Mouse (Mus musculus): ENCODE measurements at regions not wholly inside any gene's neighbourhood (a gene's known extent, or its start where the extent isn't known, plus 50 kb on each side); places are given as distances from the start of the nearest gene placed in this dataset.
A peak's percentile ranks its signal among the peaks of the same experiment; 100 is the strongest.

DNA sequence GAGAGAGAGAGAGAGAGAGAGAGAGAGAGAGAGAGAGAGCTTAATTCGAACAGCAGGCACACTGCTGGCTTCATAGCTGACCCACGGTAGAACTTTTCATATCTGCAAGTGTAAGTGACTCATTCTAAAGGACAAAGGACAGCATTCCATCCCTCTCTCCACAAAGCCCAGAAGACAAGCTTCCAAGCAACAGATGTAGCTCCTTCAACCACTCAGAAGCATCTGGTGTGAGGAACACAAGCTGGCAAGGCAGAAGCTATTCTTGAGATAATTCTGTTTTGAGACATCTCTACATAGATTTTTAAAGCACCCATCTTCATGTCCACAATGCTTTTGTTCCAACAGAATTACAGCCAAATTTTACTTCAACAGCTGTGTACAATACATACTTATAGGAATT, 294.2 kb upstream of the Gria1 start:
- DNase-seq (ENCODE audit: low spot score) = no peak

DNA sequence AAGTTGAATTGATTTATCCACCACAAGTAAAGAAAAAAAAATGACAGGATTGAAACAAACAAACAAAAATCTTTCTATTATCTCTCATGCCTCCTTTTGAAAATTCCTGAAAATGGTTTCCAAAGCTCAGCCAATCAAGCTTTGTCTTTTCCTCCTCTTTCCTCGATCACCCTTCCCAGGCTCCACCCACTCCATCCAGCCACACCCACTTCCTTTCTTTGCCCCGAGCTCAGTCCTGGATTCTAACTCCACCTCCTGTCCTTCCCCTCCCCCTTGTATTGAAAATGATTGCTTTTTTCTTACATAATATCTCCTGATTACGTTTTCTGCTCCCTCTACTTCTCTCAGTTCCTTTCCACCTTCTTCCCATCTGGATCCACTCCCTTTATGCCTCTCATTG, 286.0 kb upstream of the Gria1 start:
- no peak for DNase-seq (ENCODE audit: low spot score)

DNA sequence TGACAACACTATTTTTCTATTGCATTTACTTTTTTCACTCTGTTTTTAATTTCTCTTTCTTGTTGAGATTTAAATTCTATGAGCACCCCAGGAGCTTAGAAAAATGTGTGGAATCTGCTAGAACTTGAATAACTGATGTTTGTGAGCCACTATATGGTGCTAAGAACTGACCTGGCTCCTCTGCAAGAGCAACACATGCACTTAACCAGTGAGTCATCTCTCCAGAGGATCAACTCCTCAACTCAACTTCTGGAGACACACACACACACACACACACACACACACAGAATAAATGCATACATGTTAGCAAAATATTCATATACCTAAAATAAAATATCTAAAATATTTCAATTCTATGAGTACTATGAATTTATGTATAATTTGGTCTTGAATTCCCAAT, 285.0 kb upstream of the Gria1 start:
- DNase-seq (ENCODE audit: low spot score) = no peak

DNA sequence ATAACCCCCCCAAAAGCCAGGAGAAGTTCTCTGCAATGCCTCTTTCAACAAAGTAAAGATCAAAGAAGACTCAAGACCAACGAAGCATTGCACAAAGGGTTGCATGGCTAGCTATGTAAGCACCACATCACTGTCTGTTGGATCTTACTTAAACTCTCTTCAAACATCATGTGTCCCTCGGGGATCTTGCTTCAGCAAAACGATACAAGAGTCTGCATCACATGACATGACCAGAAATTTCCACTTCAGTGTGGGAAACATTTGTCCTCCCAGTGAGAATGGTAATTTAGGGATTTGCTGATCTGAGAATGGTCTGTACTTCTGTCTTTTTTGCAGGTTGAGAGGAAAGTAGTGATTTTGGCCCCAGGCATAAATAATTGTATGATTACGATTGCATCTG, 283.6 kb upstream of the Gria1 start:
- DNase-seq (ENCODE audit: low spot score) = no peak

DNA sequence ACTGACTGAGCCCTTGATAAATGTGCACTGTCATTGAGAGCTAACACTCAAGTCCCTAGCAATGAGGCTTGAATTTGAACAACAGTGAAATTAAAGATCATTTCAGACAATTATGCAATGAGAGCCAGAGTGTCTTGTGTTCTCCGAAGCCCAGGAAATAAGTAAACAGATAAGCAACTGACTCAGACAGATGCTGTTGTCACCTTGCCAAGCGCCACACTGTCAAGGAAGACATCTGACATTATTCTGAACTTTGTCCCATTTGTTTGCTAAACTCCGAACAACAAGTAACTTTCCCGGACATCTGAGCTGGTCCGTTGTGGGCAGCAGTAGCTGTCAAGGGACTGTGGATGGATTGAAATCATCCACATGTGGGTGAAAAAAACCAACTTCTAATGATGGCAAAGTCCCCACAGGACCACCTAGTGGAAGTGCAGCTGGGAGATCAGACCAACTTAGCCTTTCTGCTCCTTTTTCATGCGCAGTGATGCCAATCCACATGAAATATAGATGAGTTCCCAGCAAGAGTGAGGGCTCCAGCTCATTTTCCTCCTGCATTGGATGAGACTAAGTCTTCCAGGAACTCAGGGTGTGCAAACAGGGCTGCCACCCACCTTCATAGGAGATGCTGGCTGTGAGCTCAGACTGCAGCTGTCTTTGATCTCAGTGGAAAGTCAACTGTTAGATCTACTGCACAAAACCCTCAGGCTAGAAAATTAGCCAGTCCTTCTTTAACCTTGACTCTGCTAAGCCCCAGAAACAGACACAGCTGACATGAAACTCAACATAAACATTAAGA, 282.8 kb upstream of the Gria1 start:
- DNase-seq (ENCODE audit: low spot score) = no peak

DNA sequence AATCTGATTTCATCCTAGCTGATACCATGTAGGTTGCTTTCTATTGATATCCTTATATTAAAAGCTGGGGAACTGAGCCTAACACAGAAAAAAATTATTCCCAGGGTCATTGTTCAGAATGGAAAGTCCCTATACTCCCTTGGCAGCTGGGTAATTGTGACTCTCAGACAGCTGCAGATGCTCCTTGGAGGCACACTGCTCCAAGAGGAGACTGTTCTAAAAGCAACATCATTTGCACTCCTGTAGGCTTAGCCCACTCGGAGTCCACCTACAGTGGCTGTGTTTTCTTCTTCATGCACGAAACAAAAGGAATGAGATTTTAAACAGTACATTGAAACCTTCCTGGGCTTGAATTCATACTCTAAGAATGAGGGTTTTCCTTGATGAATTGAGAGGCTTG, 269.3 kb upstream of the Gria1 start:
- no peak for DNase-seq (ENCODE audit: low spot score)

DNA sequence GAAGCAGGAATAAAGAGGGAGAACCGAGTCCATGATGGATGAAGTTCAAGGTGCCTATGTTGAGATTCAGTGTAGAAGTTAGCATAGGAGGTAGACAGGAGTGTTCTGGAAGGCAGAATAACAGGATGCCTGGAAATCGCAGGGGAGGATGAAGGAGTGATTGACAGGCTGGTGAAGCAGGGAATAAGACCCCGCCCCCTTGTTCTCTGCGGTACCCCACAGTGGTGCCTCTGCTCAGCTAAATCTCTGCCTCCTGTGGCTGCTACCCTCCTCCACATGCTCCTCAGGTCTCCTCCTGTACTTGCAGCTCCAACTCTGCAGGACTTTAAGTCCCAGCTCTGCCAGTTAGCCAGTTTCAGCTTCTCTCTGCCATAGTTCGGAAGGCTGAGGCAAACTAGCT, 261.2 kb upstream of the Gria1 start:
- no peak for DNase-seq (ENCODE audit: low spot score)

DNA sequence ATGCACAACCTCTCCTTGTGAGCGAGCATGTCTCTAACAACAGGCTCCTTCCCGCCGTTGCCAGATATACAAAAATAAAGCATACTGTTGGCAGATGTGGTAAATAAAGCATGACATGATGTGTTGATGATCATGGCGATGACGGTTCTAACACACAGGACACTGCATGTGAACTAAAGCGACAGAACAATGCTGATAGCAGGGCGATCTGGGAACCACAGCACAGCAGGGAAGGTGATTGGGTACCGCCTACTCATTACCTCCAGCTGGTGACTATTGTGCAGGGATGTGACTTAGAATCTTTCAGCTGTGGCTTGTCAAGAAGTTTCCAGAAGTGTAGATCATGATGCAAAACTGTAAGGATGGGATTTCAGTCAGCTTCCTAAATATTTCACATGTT, 260.5 kb upstream of the Gria1 start:
- DNase-seq (ENCODE audit: low spot score) = no peak

DNA sequence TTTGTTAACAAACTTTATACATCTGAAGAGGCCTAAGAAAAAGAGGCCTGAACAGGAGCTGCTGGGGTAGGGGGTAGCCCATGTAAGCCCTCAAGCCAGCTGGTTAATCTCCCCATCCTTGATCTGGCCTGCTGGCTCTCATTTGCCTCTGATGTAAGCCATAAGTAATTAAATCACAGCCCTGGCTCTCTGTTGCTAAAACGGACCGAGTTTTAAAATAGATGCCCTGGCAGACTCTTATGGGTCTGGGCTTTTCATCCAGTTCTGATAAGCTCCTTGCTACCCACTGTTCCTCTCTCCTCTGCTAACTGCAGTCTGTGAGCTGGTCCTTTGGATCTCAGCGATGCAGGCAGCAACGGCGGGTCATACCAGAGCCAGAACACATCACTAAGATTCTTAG, 259.3 kb upstream of the Gria1 start:
- no peak for DNase-seq (ENCODE audit: low spot score)

DNA sequence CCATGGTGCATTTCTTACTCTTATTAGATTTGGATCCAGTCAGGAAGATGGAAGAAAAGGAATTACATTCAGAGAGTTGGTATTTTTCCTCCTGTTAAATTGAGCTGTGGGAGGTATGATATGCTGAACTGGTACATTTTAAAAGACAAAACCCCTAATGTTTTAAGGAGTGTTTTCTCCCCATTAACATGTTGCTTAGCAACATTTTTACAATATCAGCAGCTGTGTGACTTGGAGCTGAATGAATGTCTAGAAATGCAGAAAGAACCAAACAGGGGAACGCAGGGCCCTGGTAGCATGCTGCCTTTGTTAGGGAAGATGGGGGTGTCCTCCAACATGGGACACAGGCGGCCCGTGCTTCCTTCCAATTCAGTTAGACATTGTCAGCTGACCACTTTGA, 257.5 kb upstream of the Gria1 start:
- DNase-seq (ENCODE audit: low spot score) = no peak

DNA sequence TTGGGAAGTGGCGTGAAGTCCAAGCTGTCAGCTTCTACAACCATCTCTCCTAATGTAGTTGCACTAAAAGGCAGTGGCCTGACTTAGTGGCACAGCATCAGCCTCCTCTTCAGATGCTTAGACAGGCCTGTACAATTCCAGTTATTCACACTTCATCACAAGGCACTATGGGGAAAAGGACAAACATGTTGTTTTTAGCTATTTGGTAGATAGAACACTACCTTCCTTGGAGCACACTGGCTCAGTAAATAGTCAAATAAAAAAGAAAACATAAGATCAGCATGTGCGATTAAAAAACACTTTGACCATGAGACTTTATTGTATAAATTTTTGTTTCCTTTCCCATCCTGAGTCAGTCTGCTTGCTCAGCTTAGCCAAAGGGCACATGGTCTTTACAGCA, 250.7 kb upstream of the Gria1 start:
- no peak for DNase-seq (ENCODE audit: low spot score)

DNA sequence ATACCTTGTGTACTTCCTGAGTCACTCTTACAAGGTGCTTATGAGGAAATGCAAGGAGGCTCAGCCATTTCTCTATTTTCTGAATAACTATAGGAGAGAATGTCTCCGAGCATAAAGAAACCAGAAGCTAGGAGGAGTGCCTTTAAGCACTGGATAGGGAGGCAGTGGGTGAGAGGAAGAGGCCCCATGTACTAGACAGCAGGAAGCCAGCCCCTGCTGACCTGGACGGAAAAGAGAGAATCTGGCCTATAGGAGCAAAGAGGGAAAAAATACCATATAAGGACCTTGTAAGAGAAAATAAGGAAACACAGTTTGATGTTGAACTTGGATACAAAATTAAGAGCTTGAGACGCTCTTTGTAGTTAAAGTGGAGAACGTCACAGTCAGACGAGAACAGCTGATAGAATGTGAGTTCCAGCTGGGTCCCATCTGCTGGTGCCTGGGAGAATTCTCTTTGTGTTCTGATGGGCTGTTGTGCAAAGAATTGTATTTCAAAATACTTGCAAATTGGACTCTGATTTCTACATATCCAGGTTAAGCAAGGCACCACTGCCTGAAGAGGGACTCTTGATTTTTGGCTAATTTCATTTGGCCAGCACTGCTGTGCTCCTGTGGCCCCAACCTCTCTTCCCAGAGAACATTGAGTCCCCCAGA, 248.6 kb upstream of the Gria1 start:
- no peak for DNase-seq (ENCODE audit: low spot score)

DNA sequence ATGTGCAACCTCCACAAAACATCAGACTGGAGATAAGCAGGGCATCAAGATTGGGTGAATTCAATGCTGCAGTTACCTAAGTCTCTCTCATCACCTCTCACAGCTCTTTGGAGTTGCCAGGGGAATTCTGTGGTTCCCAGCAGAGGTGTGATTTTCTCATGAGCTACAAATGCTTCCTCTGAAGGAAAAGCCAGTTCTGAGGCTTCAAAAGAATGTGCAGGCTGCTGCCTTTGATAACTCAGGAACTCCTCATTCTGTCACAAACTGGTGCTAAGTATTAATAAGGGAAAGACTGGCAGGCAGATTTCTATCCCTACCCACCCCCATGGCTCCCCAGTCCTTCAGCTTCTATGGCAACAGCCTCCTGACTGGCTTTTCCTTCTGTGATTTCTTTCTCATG, 243.8 kb upstream of the Gria1 start:
- DNase-seq (ENCODE audit: low spot score) = no peak

DNA sequence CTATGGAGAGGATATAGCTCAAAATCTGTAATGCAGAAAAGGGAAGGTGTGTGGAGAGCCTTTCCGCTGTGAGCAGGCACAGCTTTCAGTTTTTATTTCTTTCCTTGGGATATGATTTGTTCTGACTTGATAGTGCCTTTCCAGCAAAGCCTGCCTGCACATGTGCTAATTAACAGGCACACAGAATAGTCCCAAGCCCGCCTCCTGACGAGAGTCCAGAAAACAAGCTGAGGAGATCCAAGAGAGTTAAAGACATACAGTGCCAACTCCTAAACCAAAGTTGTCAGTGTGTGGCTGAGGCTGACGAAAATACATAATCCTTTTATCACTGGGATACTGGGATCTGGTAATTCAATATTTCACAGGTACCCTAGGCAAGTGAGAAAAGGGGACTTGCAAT, 224.8 kb upstream of the Gria1 start:
- DNase-seq (ENCODE audit: low spot score) = no peak

DNA sequence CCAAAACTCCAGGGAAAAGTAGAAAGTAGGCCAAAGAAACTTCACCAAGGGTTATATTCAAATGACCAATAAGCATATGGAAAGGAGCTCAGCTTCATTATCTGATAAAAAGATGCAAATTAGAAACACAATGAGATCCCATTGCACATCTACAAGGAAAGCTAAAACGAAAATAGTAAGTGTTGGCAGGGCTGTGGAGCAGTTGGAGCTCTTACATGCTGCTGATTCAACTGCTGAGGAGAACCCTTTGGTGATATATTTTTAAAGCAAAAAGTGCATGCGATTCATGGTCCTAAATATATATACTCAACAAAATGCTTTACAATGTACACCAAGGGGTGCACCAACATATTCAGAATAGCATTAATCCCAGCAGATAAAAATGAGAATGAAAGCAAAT, 218.5 kb upstream of the Gria1 start:
- no peak for DNase-seq (ENCODE audit: low spot score)

DNA sequence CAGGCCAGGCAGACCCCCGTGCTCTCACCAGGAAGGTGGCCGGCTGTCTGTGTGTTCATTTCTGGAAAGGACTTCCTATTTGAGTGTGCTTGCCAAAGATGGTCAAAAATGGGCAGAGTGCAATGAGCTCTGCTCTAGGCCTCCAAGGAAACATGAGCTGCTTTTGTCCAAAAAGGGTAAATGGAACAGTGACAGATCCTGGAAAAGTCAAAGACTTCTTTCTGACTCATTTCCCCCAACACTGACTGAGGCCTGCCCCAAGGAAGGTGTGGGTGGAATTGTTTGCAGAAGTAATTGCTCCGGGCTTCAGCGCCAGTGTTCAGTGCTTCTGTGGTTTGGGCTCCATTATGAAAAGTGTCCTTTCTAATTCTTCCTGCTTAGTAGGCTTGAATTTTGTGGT, 203.9 kb upstream of the Gria1 start:
- no peak for DNase-seq (ENCODE audit: low spot score)

DNA sequence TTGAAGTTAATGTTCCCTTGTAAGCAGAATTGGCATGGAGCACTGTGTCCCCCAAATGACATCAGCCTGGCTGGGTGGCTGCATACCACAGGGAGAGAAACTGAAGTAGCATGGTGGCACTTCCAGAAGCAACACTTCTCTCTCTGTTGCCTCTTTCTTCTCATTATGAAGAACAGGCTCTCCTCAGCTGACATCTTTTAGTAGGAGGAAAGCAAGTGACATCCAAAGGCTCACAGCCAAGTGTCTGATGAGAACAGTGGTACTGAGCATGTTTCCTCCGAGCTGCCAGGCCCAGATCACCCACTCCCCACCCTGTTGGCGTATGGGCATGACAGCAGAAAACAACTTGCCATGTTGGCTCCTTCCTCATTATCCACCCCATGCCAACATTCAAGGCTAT, 201.0 kb upstream of the Gria1 start:
- no peak for DNase-seq (ENCODE audit: low spot score)

DNA sequence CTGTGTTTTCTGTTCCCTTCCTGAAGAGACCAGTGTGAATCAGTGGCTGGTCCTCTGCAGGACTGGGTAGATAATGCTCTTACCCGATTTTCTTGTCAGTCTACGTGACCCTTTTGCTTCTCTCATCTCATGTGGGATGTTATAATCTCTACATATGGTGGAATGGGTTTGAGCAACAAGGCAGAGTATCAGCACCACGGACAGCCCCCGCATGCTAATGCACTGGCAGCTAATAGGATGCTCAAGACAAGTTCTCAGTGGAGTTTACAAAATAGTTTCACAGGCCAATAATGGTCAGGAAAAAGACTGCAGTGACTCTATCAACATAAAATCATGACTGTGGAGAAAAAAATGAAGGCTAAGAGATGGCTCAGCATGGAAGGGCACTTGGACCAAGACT, 199.1 kb upstream of the Gria1 start:
- DNase-seq (ENCODE audit: low spot score) = no peak

DNA sequence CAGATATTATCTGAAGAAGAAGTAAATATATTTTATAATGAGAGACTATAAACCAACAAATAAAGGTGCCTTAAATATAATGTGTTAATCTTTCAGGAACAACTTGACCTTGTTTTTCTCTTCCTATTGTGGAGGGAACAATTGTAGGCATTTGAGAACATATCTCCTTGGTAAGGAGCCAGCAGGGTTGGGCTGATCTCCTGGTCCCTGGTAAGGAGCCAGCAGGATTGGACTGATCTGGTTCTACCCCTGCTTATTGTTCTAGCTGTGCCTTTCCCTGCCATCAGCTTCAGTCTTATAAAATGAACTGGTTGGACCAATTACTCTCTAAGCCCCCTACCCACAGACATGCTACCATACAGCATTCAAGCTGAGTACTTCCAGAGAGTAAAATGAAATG, 187.7 kb upstream of the Gria1 start:
- no peak for DNase-seq (ENCODE audit: low spot score)

DNA sequence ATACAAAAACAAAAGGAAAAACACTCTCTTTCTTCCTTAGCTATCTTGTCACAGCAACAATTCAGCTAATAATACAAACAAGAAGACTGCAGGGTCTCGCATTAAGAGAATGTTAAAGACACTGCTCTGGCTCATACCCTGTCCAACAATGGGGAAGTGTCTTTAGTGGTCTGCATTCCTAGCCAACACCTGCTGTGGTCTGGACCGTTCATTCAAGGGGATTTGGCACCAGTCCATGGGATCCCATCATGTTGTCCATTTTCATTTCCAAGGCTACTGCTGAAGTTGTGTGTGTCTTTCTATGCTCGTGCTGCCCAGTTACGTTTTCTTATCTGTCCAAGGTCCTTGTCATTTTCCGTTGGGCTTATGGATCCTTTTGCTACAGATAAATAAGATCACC, 183.7 kb upstream of the Gria1 start:
- DNase-seq (ENCODE audit: low spot score) = no peak

DNA sequence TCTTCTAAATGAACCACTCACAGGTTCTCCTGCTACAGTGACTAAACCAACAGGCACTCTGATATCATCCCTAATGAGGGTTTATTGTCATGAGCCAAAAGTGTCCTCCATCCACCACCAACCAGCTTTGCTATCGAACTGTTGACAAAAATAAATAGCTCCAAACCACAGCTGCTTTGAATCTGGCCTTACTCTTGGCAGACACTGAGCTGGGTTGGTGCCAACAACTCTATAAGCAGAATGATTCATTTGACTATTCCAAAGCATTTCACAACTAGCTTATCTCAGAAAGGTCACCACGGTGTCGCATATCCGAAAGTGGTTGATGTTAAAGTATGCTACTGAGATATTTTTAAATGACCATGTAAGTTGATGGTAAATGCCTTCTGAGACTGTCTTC, 148.5 kb upstream of the Gria1 start:
- DNase-seq (ENCODE audit: low spot score) = peak; percentile 28

DNA sequence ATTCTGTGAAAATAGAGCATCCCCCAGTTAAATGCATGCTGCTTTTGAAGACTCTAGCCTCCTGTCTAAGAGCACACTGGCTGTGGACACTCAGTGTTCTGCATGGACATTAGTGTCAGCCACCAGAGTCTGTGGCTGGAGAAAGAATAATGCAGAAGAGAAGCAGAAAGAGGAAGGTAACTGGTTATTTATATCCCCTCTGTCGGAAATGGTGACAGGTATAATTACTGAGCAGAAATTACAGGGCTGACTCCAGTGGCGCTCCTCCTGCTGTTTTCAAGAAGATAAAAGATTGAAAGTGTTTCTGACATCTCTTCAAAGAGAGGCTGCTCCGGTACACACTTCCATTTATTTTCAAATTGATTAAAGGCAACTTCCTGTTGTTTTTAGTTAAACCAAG, 139.5 kb upstream of the Gria1 start:
- no peak for DNase-seq (ENCODE audit: low spot score)

DNA sequence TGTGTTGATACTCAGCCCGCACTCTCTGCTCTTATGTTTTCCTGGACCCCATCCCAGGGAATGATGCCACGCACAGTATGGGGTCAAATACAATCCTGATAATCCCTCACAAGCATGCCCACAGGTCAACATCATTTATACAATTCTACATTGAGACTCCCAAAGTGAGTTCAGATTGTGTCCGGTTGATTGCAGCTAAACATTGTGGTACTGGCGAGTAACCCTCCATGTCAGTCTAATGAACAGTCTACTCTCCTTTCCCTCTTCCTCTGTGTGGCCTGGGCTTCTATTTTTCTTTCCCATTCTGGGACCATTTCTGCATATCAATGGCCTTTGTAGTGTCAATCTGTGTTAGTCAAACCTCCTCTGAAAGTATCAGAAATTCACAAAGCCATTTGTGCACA, 112.6 kb upstream of the Gria1 start:
- DNase-seq (ENCODE audit: low spot score) = no peak

DNA sequence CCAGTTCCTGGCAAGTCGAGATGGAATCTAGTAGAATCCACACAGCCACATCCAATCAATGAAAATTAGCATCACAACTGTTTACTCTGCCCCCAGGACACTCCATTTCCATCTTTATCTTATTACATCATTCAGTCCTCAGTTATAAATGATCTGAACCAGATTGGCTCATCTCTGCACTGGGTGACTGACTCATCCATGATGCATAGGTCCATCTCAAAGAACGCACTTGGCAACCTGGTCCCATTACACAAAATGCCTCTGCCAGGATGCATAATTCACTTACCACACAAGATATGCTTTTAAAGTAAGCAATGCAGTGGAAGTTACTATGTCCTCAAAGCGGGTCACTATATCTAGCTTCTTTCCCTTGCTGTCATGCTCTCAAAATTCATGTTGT, 110.0 kb upstream of the Gria1 start:
- no peak for DNase-seq (ENCODE audit: low spot score)

Data from ovary, adult 18-20 months (tissue).